Mouse (Mus musculus): ENCODE data around the gene Baz1a.
"Not testable (repeated sequence)": the region's sequence is repeated elsewhere in the genome, so short reads cannot be mapped to it uniquely, and the experiment has no call there.

DNA sequence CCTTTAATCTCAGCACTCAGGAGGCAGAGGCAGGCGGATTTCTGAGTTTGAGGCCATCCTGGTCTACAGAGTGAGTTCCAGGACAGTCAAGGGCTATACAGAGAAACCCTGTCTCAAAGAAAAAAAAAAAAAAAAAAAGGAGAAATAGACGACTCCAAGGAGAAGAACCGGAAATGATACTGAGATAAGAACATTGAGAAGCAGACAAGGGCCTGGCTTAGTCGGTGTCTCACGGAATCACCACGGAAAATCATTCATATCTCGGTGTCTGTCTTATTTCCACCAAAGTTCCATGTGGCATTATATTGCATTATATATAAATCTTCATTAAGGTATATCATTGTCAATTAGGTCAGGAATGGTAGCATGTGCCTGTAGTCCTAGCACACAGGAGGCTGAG lies 11.6 kb downstream of the Baz1a start:
- TF ChIP-seq CTCF (IDR thresholded peaks at IDR 0.05; ENCODE audit: low read depth, low read length); POLR2A (IDR thresholded peaks at IDR 0.05; ENCODE audit: extremely low read depth, insufficient read depth, low read length): not testable (repeated sequence)

Data from liver, adult 2 months (tissue).